Mouse (Mus musculus) hindbrain, embryonic 14.5 days (tissue): ENCODE results near the gene Itgb1. TPM values are rescaled to one million over a fixed set of nuclear protein-coding genes. Genes with fewer than 3 reads are reported as not detected.

ENCODE experiments used
- ATAC-seq: fragments of 200-750 bp; cut with Nextera tagmentation; 2 replicates; pipeline ENCODE4 v1.8.0; 2017; ENCODE audit warnings: moderate number of reproducible peaks, mild to moderate bottlenecking, moderate TSS enrichment, moderate library complexity; ENCODE audit not compliant: low FRiP score
- DNase-seq: peaks from one replicate; pipeline ENCODE4 v3.0.0-alpha.2; 2015; ENCODE audit warnings: low spot score
- H3K27ac ChIP-seq: fragments of 300-500 bp; sonication (generic); 2 replicates; pipeline ENCODE4 v1.5.1; 2014; ENCODE audit warnings: mild to moderate bottlenecking, moderate library complexity
- H3K27me3 ChIP-seq: fragments of 300-500 bp; sonication (generic); 2 replicates; pipeline ENCODE4 v1.6.1; 2014; ENCODE audit warnings: mild to moderate bottlenecking, low read length, mixed read lengths; ENCODE audit not compliant: control insufficient read depth, insufficient read depth
- H3K36me3 ChIP-seq: fragments of 300-500 bp; sonication (generic); replicated peaks from 2 replicates; pipeline ENCODE4 v1.6.1; 2014; ENCODE audit not compliant: control insufficient read depth, insufficient read depth
- H3K4me1 ChIP-seq: fragments of 300-500 bp; sonication (generic); replicated peaks from 2 replicates; pipeline ENCODE4 v1.6.1; 2014; ENCODE audit warnings: antibody characterized with exemption, low read length, mixed read lengths; ENCODE audit not compliant: control insufficient read depth, insufficient read depth
- H3K4me2 ChIP-seq: fragments of 300-500 bp; sonication (generic); replicated peaks from 2 replicates; pipeline ENCODE4 v1.6.1; 2014; ENCODE audit warnings: mild to moderate bottlenecking, moderate library complexity
- H3K4me3 ChIP-seq: fragments of 300-500 bp; sonication (generic); replicated peaks from 2 replicates; pipeline ENCODE4 v1.5.1; 2014; ENCODE audit warnings: mild to moderate bottlenecking, low read length
- H3K9ac ChIP-seq: fragments of 300-500 bp; sonication (generic); 2 replicates; pipeline ENCODE4 v1.6.1; 2014
- H3K9me3 ChIP-seq: fragments of 300-500 bp; sonication (generic); 2 replicates; pipeline ENCODE4 v1.6.1; 2016; ENCODE audit warnings: low read length; ENCODE audit not compliant: control insufficient read depth
- WGBS: fragments of 180-500 bp; shearing (Covaris S2); extraction: QIAGEN DNeasy Blood & Tissue Kit; methylation state at CpG from one replicate; pipeline ENCODE4 v1.1.7; 2014; 5-methylcytosine and 5-hydroxymethylcytosine counted together
- polyA plus RNA-seq: library from polyadenylated mRNA; unstranded; fragments of >200 nt; fragmentation: Nextera tagmentation; extraction: Ambion mirVana; gene quantifications from 2 replicates; pipeline ENCODE4 v1.2.1, GENCODE M21; 2014

The Itgb1 gene
- polyA plus RNA-seq, 1 experiment from 2014 or later = 101 TPM

DNA sequence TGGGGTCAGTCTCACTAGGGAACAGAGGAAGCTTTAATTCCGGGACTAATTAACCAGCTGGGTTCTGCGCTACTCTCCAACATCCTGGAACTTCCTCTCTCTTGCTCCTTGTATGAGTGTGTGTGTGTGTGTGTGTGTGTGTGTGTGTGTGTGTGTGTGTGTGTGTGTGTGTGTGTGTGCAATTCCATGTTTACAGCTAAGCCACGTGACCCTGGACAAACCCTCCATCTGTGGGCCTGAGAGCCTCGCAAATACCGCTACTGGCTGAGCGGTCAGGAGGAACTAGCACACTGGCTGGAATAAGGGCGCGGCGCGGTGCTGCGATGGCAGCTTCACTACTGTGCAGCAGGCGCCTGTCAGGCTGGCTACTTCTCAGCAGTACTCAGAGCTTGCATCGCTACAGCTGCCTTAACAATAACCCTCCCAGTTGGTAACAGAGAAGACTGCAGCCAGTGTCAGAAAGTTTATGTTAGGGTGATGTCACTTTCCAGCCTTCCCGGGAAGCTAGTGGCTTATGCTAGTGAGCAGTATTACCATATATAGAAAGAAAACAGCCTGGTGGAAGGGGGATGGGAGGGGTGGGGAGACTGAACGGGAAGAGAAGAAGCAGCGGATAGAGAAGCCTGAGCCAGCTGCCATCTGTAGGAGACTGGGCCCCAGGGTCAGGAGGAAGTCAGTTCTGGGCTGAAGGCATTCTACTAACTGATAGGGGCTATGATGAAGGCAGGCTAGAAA, 30.9 kb upstream of the Itgb1 start:
- H3K4me2 ChIP-seq = peak overlapping the region; percentile 52
- 3% methylated on average over 16 of the region's 16 CpGs for WGBS
- peak overlapping the region; percentile 48 for H3K9ac ChIP-seq
- DNase-seq (peak; percentile 59), ATAC-seq (peak; percentile 92)
- H3K36me3 ChIP-seq = no peaks in the 10 kb centered on the region
- H3K4me3 ChIP-seq = peak overlapping the region; percentile 16; the same call in 1 of the 2 replicates
- H3K4me1 ChIP-seq = peaks cover 10% of the 10 kb centered on the region; the same call in 1 of the 2 replicates
- no peaks in the 10 kb centered on the region for H3K27me3 ChIP-seq
- H3K27ac ChIP-seq = peak overlapping the region; percentile 77
- no peaks in the 10 kb centered on the region; the same call in 1 of the 2 replicates for H3K9me3 ChIP-seq

DNA sequence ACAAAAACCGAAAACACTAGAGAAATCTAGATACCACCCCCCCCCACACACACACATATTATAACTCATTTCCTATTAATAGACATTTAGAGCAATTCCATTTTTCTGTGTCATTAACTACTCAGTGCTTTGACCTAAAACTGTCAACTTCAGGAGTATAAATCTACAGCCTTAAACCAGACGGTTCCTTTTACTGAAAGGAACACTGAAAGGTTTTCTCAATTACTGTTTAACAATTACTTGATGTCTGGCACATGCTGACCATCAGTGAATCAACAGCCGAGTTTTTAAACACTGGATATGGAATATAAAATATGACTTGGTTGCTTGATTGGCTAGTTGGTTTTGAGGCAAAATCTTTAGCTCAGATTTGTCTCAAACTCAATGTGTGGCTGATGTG, 23.3 kb upstream of the Itgb1 start:
- H3K27ac ChIP-seq = no peak overlapping the region
- no peak overlapping the region for H3K4me3 ChIP-seq
- DNase-seq = no peak
- no peaks in the 10 kb centered on the region; the same call in 1 of the 2 replicates for H3K9me3 ChIP-seq
- H3K36me3 ChIP-seq = no peaks in the 10 kb centered on the region
- no peak overlapping the region for H3K9ac ChIP-seq
- H3K4me2 ChIP-seq = no peak overlapping the region
- no peak for ATAC-seq
- H3K4me1 ChIP-seq = no peaks in the 10 kb centered on the region
- no peaks in the 10 kb centered on the region for H3K27me3 ChIP-seq
- 72% methylated on average over 3 of the region's 3 CpGs for WGBS

DNA sequence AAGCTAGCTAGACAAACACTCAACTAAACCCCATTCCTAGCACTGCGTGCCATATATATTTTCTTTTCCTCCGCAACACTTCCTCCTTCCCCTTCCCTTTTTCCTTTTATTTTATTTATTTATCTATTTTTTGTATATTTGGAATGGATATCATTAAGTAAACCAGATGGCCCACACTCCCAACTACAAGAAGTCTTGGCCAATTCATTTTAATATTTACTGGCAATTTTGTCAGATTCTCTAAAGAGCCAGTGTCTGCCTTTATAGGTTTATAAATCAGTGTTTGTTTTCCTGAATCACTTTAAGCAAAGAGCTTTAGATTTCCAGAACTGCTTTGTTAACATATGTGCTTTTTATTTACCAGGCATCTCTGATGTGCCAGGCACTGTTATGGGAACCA, 22.8 kb upstream of the Itgb1 start:
- Histone ChIP-seq H3K27ac (no peak overlapping the region), H3K4me2 (no peak overlapping the region), H3K4me1 (no peaks in the 10 kb centered on the region), H3K36me3 (no peaks in the 10 kb centered on the region), H3K27me3 (no peaks in the 10 kb centered on the region), H3K9ac (no peak overlapping the region), H3K4me3 (no peak overlapping the region), H3K9me3 (no peaks in the 10 kb centered on the region; the same call in 1 of the 2 replicates)
- no peak for DNase-seq
- no peak for ATAC-seq
- 92% methylated on average over 2 of the region's 2 CpGs for WGBS

DNA sequence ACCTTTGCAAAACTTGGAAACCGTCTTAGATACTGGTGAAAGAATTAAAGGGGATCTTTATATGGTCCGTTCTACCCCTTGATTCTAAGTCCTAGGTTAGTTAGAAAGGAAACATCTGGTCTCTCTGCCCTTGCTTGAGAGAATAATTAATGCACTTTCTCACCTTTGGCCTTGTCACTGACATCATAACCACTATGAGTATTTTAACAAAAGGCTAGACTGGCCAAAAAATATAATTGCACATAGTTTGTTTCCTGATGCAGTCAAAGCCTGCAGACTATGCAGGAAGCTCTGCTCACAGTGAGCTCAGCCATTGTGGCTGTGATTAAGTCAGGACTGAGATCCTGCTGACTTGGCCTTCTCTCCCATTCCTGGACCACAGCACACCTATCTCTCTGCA, 22.3 kb upstream of the Itgb1 start:
- Histone ChIP-seq H3K9me3 (no peaks in the 10 kb centered on the region; the same call in 1 of the 2 replicates), H3K27me3 (no peaks in the 10 kb centered on the region), H3K4me1 (no peaks in the 10 kb centered on the region), H3K36me3 (no peaks in the 10 kb centered on the region), H3K4me3 (no peak overlapping the region), H3K9ac (no peak overlapping the region), H3K4me2 (no peak overlapping the region), H3K27ac (no peak overlapping the region)
- DNase-seq (no peak), ATAC-seq (no peak)
- WGBS = 82% methylated on average over 2 of the region's 2 CpGs

DNA sequence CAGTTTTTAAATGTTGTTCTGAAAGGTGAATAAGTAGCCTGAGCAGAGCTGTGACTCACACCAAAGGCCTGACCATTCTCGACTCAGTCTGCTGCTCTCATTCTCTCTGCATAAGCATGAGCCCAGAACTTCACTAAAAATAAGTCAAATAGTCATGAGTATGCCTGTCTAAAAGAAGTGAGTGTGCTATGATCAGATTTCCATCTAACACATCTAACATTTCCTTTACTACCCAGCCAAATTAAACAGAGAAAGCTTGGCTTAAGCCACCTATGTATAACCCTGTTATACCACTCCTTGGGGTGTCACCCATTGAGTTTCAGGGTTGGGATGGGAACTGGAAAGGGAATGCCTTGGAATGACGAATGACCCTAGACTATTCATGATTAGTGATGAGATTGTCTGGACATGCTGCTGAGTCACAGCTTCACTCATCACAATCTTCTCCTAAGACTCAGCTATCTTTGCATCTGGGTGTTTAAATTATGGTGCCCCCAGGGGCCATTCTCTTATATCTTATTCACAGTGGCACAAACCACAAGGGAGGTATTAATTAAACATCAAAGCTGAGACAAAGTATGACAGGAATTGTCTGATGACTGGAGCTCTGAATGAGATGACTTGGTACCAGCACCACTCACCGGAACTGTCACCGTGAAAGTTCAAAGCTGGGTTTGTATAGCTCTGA, 18.7 kb upstream of the Itgb1 start:
- 90% methylated on average over 4 of the region's 4 CpGs for WGBS
- Histone ChIP-seq H3K27me3 (no peaks in the 10 kb centered on the region), H3K27ac (no peak overlapping the region), H3K9me3 (no peaks in the 10 kb centered on the region), H3K9ac (no peak overlapping the region), H3K4me2 (no peak overlapping the region), H3K4me1 (no peaks in the 10 kb centered on the region), H3K36me3 (no peaks in the 10 kb centered on the region), H3K4me3 (no peak overlapping the region)
- DNase-seq (no peak), ATAC-seq (no peak)

DNA sequence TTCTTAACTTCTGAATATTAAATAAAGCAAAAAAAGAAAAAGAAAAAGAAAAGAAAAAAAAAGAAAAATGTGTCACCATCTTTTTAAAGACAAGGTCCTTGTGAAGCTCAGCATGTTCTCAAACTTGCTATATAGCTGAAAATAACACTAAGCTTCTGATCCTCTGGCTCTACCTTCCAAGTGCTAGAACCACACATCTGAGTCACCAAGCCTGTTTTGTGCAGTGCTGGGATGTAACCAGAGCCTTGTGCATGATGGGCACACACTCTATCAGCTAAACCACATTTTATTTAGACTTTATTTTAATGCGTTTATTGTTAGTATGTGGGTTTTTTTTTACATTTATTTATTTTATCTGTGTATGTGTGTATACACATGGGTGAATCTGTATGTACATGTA, 13.6 kb upstream of the Itgb1 start:
- Histone ChIP-seq H3K9me3 (no peaks in the 10 kb centered on the region), H3K4me2 (no peak overlapping the region), H3K9ac (no peak overlapping the region), H3K4me3 (no peak overlapping the region), H3K4me1 (no peaks in the 10 kb centered on the region), H3K36me3 (no peaks in the 10 kb centered on the region), H3K27ac (no peak overlapping the region), H3K27me3 (no peaks in the 10 kb centered on the region)
- WGBS = 95% methylated on average over 1 of the region's 1 CpGs
- ATAC-seq (no peak), DNase-seq (no peak)

DNA sequence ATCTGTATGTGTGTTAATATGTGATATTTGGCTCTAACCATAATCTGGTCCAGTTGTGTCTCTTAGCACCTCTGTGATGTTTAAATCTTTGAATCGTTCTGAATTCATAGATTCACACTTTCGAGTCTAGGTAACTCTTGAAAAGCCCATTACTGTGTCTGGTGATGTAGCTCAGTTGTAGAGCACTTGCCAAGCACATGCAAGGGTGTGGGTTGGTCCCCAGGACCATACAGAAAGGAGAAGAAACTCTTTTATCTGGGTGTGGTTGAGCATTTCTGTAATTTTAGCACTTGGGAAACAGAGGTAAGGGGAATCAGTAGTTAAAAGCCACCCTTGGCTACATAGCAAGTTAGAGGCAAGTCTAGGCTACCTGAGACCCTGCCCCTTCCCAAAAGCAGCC, 13.0 kb upstream of the Itgb1 start:
- ATAC-seq = no peak
- Histone ChIP-seq H3K27me3 (no peaks in the 10 kb centered on the region), H3K36me3 (no peaks in the 10 kb centered on the region), H3K27ac (no peak overlapping the region), H3K4me3 (no peak overlapping the region), H3K4me2 (no peak overlapping the region), H3K9me3 (no peaks in the 10 kb centered on the region), H3K4me1 (no peaks in the 10 kb centered on the region), H3K9ac (no peak overlapping the region)
- 82% methylated on average over 2 of the region's 2 CpGs for WGBS
- no peak for DNase-seq

DNA sequence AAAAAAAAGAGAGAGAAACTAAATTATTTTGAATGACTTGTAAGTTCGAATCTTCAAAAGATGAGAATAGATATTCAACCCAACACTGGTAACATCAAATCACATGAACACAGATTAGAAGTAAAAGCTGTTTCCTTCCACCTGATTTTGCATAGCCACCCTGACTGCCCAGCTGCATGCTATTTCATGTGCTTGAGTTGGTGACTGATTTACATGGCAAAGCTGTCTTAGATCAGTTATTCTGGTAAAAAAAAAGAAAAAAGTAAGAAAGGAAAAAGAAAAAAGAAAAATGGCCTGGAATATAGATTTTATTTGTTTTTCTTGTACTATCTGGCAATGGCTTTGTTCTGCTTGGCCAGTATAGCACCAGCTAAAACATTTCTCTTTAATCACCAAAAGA, 12.5 kb upstream of the Itgb1 start:
- 79% methylated on average over 1 of the region's 1 CpGs for WGBS
- Histone ChIP-seq H3K36me3 (no peaks in the 10 kb centered on the region), H3K27ac (no peak overlapping the region), H3K4me2 (no peak overlapping the region), H3K27me3 (no peaks in the 10 kb centered on the region), H3K9ac (no peak overlapping the region), H3K4me3 (no peak overlapping the region), H3K4me1 (no peaks in the 10 kb centered on the region), H3K9me3 (no peaks in the 10 kb centered on the region)
- DNase-seq (no peak), ATAC-seq (no peak)

DNA sequence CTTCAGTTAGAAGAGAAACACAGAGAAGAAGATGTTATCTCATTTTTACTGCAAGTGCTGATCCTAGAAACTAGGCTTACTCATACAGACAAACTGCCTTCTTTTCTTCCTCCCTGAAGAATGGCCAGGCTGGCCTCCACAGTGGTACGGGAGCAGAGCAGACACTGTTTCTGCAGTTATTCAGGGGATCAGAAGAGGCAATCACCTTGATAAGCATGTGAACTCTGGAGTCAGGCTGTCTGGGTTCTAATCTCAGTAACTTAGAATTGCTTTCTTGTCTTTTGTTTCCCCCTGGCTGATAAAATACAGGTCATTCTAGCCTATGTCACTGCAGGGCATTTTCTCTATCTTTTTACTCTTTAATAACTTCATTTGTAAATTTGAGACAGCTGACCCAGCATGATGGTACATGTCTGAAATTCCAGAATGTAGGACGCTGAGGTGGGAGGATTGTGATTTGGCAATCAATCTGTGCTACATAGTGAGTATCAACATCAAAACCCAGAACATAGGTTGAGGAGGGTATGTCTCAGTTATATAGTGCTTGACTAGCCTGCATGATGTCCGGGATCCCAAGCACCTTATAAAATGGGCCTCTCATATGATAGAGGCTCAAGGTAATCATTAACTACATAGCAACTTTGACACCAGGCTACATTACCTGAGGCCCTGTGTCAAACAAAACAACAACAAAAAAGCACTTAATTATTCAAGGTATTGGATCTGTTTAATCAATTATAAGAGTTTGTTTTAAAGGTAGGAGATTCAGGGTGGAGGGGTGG, 9.4 kb upstream of the Itgb1 start:
- Histone ChIP-seq H3K4me1 (no peaks in the 10 kb centered on the region), H3K27me3 (no peaks in the 10 kb centered on the region), H3K9me3 (no peaks in the 10 kb centered on the region), H3K4me3 (no peak overlapping the region), H3K4me2 (no peak overlapping the region), H3K36me3 (no peaks in the 10 kb centered on the region), H3K27ac (no peak overlapping the region), H3K9ac (no peak overlapping the region)
- DNase-seq (no peak), ATAC-seq (no peak)
- 97% methylated on average over 3 of the region's 3 CpGs for WGBS
